Mouse (Mus musculus): Measurements from ENCODE around the gene Dnajb1. TPM values are rescaled to one million over a fixed set of nuclear protein-coding genes. Genes with fewer than 3 reads are reported as not detected.
A peak's percentile ranks its signal among the peaks of the same experiment; 100 is the strongest.

The Dnajb1 gene
- polyA plus RNA-seq, 1 experiment from 2014 or later: 47.4 TPM

- Histone ChIP-seq H3K4me3 (no peak overlapping the region), H3K27me3 (replicated peaks) (no peaks in the 10 kb centered on the region), H3K4me1 (replicated peaks) (peaks cover 48% of the 10 kb centered on the region), H3K9ac (no peak overlapping the region), H3K27ac (ENCODE audit: poor library complexity, severe bottlenecking) (peak overlapping the region; percentile 45), H3K36me3 (peaks cover 25% of the 10 kb centered on the region), H3K4me2 (no peak overlapping the region), H3K9me3 (replicated peaks) (no peaks in the 10 kb centered on the region)
- ATAC-seq (ENCODE audit: insufficient number of reproducible peaks, low FRiP score): no peak
- 67% methylated on average over 13 of the region's 13 CpGs for WGBS
Observed at GRCm38 (mm10) chr8:83656484-83657246, 48.7 kb downstream of the Dnajb1 start.

DNA sequence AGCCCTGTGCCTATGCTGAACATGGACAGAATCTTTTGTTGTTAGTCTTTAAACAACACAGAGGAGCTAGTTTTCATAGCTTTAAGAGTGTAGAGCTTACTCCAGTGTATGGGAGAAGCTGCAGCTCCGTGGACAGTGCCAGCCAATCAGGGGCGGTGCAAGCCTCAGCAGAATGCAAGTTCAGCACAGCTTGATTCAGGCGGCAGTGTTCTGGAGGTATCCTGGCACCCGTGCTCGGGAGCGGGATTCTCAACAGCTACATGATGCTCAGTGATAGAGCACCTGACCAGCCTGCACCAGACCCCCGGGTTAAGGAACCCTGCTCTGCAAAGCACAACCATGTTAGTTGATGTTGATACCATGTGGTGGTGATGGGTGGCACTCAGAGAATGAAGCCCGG, 52.6 kb downstream of the Dnajb1 start:
- Histone ChIP-seq H3K4me2 (peak overlapping the region; percentile 61), H3K4me3 (peak overlapping the region; percentile 26; the same call in 1 of the 2 replicates), H3K9ac (peak overlapping the region; percentile 69; the same call in 1 of the 2 replicates), H3K27ac (ENCODE audit: poor library complexity, severe bottlenecking) (peak overlapping the region; percentile 32; the same call in 1 of the 2 replicates), H3K36me3 (peaks cover 24% of the 10 kb centered on the region), H3K27me3 (replicated peaks) (no peaks in the 10 kb centered on the region), H3K4me1 (replicated peaks) (peaks cover 46% of the 10 kb centered on the region), H3K9me3 (replicated peaks) (no peaks in the 10 kb centered on the region)
- 10% methylated on average over 8 of the region's 8 CpGs for WGBS
- no peak for ATAC-seq (ENCODE audit: insufficient number of reproducible peaks, low FRiP score)

DNA sequence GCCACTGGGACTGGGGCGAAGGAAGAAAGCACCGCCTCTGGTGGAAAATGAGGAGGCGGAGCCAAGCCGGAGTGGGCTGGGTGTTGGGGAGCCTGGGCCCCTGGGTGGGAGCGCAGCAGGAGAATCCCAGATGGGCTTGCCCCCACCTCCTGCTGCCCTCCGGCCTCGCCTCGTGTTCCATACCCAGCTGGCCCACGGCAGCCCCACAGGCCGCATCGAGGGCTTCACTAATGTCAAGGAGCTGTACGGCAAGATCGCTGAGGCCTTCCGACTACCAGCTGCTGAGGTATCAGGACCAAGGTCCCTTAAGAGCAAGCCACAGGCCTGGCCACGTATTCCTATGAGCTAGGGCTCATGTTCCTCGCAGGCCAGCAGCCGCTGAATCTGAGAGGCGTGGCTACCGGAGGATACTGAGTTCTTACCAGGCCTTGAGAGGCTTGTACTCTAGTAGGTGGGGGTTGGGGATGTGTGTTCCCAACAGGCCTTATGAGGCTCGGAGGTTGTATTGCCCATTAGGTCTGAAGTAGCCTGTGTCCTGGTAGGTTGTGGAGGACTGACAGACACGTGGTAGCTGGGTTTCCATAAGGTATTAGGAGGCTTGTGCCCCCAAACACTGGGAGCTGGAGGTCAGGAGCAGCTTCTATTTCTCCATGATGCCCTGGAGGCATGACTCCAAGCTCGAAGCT, 53.1 kb downstream of the Dnajb1 start:
- H3K4me2 ChIP-seq: peak overlapping the region; percentile 61
- H3K27ac ChIP-seq (ENCODE audit: poor library complexity, severe bottlenecking): peak overlapping the region; percentile 32; the same call in 1 of the 2 replicates
- peaks cover 21% of the 10 kb centered on the region for H3K36me3 ChIP-seq
- no peaks in the 10 kb centered on the region for H3K27me3 ChIP-seq (replicated peaks)
- H3K9me3 ChIP-seq (replicated peaks): no peaks in the 10 kb centered on the region
- peaks cover 43% of the 10 kb centered on the region for H3K4me1 ChIP-seq (replicated peaks)
- ATAC-seq (ENCODE audit: insufficient number of reproducible peaks, low FRiP score): peak; percentile 14; the same call in 1 of the 2 replicates
- peak overlapping the region; percentile 26 for H3K4me3 ChIP-seq
- H3K9ac ChIP-seq: peak overlapping the region; percentile 69
- 14% methylated on average over 22 of the region's 22 CpGs for WGBS

Other genes with a start within 250 kb of the Dnajb1 start
- gene Clgn, start 218.3 kb upstream of the Dnajb1 start, polyA plus RNA-seq (2016; fragmentation: Nextera tagmentation; extraction: Ambion mirVana): 0.14 TPM in 1 of 2 replicates, not detected in the other
- 95.3 and 98.0 TPM in 2 replicates for gene Scoc, start 149.8 kb upstream of the Dnajb1 start, polyA plus RNA-seq (2016; fragmentation: Nextera tagmentation; extraction: Ambion mirVana)
- gene Olfr370, start 72.4 kb upstream of the Dnajb1 start, polyA plus RNA-seq (2016; fragmentation: Nextera tagmentation; extraction: Ambion mirVana): not detected in 2 replicates
- gene Ndufb7, start 41.5 kb upstream of the Dnajb1 start, polyA plus RNA-seq (2016; fragmentation: Nextera tagmentation; extraction: Ambion mirVana): 547 and 555 TPM in 2 replicates
- 445 and 456 TPM in 2 replicates for gene Tecr, start 222 bp upstream of the Dnajb1 start, polyA plus RNA-seq (2016; fragmentation: Nextera tagmentation; extraction: Ambion mirVana)
- gene Gipc1, start 44.5 kb downstream of the Dnajb1 start, polyA plus RNA-seq (2016; fragmentation: Nextera tagmentation; extraction: Ambion mirVana): 175 and 180 TPM in 2 replicates
- gene Ptger1, start 58.5 kb downstream of the Dnajb1 start, polyA plus RNA-seq (2016; fragmentation: Nextera tagmentation; extraction: Ambion mirVana): 0.32 and 0.60 TPM in 2 replicates
- gene Pkn1, start 91.0 kb downstream of the Dnajb1 start, polyA plus RNA-seq (2016; fragmentation: Nextera tagmentation; extraction: Ambion mirVana): 24.4 and 28.7 TPM in 2 replicates
- gene Ddx39, start 107.0 kb downstream of the Dnajb1 start, polyA plus RNA-seq (2016; fragmentation: Nextera tagmentation; extraction: Ambion mirVana): 117 and 128 TPM in 2 replicates
- gene Adgre5, start 133.1 kb downstream of the Dnajb1 start, polyA plus RNA-seq (2016; fragmentation: Nextera tagmentation; extraction: Ambion mirVana): 26.2 and 29.2 TPM in 2 replicates

Data from heart, embryonic 12.5 days (tissue).